Mouse (Mus musculus) retina, postnatal 7 days (tissue): ENCODE results near the gene Cuta.

Source experiments
- DNase-seq: peaks from one replicate; pipeline ENCODE4 v3.0.0-alpha.2; 2012; ENCODE audit warnings: low read depth, low spot score

The Cuta gene

GRCm38 (mm10) chr17:26887926-26888325, 51.4 kb downstream of the Cuta start:
- no peak for DNase-seq

DNA sequence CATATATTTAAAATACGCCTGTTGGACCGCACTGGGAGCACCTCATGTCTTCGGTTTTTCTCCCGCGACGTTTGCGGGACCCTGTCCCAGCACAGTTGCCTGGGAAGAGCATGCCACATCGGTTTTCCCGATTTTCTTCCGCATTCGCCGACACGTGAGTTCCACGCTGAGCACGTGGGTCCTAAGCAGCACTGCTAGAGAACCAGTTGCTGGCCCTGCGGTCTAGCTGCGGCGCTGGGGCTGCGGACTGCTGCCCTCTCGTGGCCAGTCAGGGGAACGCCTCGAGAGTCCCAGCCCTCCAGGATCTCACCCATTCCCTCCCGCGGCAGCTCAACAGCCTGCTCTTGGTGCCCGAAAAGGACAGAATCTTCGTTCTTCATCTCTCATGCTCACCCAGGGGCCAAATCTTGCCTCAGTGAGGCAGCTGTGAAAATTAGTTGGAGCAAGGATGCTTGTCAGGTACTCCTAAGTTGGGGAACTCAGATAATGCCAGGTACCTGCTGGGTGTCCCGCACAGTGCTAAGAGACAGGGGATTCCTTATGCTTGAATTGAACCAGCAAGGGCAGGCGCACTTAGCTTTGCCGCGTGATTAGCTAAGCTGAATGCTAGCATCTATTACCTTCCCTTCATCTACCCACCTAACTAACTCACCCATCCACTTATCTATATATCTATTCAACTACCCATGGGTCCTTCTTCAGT, 53.2 kb downstream of the Cuta start:
- peak; percentile 63 for DNase-seq

DNA sequence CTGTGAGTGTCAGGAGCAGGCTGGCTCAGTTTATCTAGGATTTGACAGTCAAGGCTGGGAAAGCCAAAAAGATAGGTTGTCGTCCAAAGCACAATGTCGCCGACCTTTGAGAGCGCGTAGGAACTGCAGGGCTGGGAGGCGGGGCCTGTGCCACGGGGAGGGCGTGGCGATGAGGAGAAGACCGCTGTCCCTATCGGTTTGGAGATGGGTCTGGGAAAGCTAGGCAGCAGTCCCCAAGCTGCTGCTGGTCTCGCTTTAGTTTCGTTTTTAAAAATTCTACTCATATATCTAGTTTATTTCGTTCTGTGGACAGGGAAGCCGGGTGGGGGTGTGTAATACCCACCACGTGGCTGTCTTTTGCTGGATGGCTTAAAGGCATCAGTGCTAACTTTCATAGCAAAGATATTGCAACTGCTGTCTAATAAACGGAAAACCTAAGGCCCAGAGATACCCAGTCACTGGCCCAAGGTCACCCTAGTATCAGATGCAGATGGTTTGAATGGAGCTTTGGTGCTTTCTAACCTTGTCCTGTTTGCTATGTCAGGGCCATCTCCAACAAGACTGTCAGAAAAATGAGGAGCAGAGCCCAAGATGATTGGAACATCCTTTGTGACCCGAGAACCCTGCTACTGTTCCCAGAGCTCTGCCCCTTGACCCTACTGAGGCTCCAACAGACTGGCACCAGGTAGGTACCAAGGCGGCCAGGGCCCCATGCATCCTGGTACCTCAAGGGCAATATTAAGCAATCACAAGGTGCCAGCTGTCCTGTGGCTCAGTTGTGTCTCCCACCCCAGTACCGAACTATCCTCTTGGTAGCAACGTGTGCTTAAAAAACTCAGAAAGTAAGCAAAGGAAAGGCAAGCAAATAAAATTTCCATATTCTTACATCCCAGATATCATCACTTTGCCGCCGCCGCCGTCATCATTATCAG, 54.1 kb downstream of the Cuta start:
- DNase-seq, result peak; percentile 48
